Mouse (Mus musculus): Measurements from ENCODE around the gene Pold2. TPM values are rescaled to one million over a fixed set of nuclear protein-coding genes. Genes with fewer than 3 reads are reported as not detected.
A peak's percentile ranks its signal among the peaks of the same experiment; 100 is the strongest.

The Pold2 gene
- polyA plus RNA-seq, 1 experiment from 2014 or later = 115 TPM

- peaks cover 22% of the 10 kb centered on the region; the same call in 1 of the 2 replicates for H3K36me3 ChIP-seq (ENCODE audit: control insufficient read depth, insufficient read depth)
- 86% methylated on average over 7 of the region's 7 CpGs for WGBS
- H3K27me3 ChIP-seq (ENCODE audit: control insufficient read depth, insufficient read depth, low read length) = no peaks in the 10 kb centered on the region
- H3K4me2 ChIP-seq (ENCODE audit: low read depth, low read length) = no peak overlapping the region
- no peak overlapping the region for H3K4me3 ChIP-seq (ENCODE audit: low read length)
- peaks cover 16% of the 10 kb centered on the region for H3K4me1 ChIP-seq (ENCODE audit: control insufficient read depth, insufficient read depth, low read length)
- no peaks in the 10 kb centered on the region for H3K9me3 ChIP-seq (replicated peaks; ENCODE audit: control insufficient read depth, low read length)
- ATAC-seq (replicated peaks; ENCODE audit: extremely low read depth, insufficient read depth, low FRiP score) = no peak
- no peak overlapping the region for H3K9ac ChIP-seq (ENCODE audit: low read length)
- H3K27ac ChIP-seq (ENCODE audit: low read length) = no peak overlapping the region
These were observed 43.0 kb downstream of the Pold2 start for GRCm38 (mm10) chr11:5835057-5835456.

- peaks cover 23% of the 10 kb centered on the region; the same call in 1 of the 2 replicates for H3K36me3 ChIP-seq (ENCODE audit: control insufficient read depth, insufficient read depth)
- H3K4me1 ChIP-seq (ENCODE audit: control insufficient read depth, insufficient read depth, low read length) = peaks cover 16% of the 10 kb centered on the region
- 71% methylated on average over 9 of the region's 9 CpGs for WGBS
These were observed 43.6 kb downstream of the Pold2 start for GRCm38 (mm10) chr11:5834506-5834905.

GRCm38 (mm10) chr11:5829327-5829726 lies 48.8 kb downstream of the Pold2 start:
- H3K9me3 ChIP-seq (replicated peaks; ENCODE audit: control insufficient read depth, low read length) = no peaks in the 10 kb centered on the region
- H3K4me1 ChIP-seq (ENCODE audit: control insufficient read depth, insufficient read depth, low read length) = peaks cover 19% of the 10 kb centered on the region
- H3K4me3 ChIP-seq (ENCODE audit: low read length) = no peak overlapping the region
- H3K27me3 ChIP-seq (ENCODE audit: control insufficient read depth, insufficient read depth, low read length) = no peaks in the 10 kb centered on the region
- H3K9ac ChIP-seq (ENCODE audit: low read length) = no peak overlapping the region
- H3K4me2 ChIP-seq (ENCODE audit: low read depth, low read length) = no peak overlapping the region
- H3K27ac ChIP-seq (ENCODE audit: low read length) = peak overlapping the region; percentile 13; the same call in 1 of the 2 replicates
- H3K36me3 ChIP-seq (ENCODE audit: control insufficient read depth, insufficient read depth) = peaks cover 38% of the 10 kb centered on the region
- no peak for ATAC-seq (replicated peaks; ENCODE audit: extremely low read depth, insufficient read depth, low FRiP score)
- 85% methylated on average over 12 of the region's 12 CpGs for WGBS

More at GRCm38 (mm10) chr11:5834506-5834905, 43.6 kb downstream of the Pold2 start:
- Histone ChIP-seq H3K9ac (ENCODE audit: low read length) (no peak overlapping the region), H3K4me3 (ENCODE audit: low read length) (no peak overlapping the region), H3K9me3 (replicated peaks; ENCODE audit: control insufficient read depth, low read length) (no peaks in the 10 kb centered on the region), H3K4me2 (ENCODE audit: low read depth, low read length) (no peak overlapping the region), H3K27ac (ENCODE audit: low read length) (no peak overlapping the region), H3K27me3 (ENCODE audit: control insufficient read depth, insufficient read depth, low read length) (no peaks in the 10 kb centered on the region)
- ATAC-seq (replicated peaks; ENCODE audit: extremely low read depth, insufficient read depth, low FRiP score) = no peak

- no peak overlapping the region for H3K9ac ChIP-seq (ENCODE audit: low read length)
- H3K4me2 ChIP-seq (ENCODE audit: low read depth, low read length) = no peak overlapping the region
- no peak overlapping the region for H3K4me3 ChIP-seq (ENCODE audit: low read length)
- H3K9me3 ChIP-seq (replicated peaks; ENCODE audit: control insufficient read depth, low read length) = no peaks in the 10 kb centered on the region
- no peaks in the 10 kb centered on the region for H3K27me3 ChIP-seq (ENCODE audit: control insufficient read depth, insufficient read depth, low read length)
- H3K4me1 ChIP-seq (ENCODE audit: control insufficient read depth, insufficient read depth, low read length) = peaks cover 19% of the 10 kb centered on the region
- ATAC-seq (replicated peaks; ENCODE audit: extremely low read depth, insufficient read depth, low FRiP score) = peak; percentile 56
- peak overlapping the region; percentile 53 for H3K27ac ChIP-seq (ENCODE audit: low read length)
- WGBS = 72% methylated on average over 11 of the region's 11 CpGs
- peaks cover 35% of the 10 kb centered on the region for H3K36me3 ChIP-seq (ENCODE audit: control insufficient read depth, insufficient read depth)
These were observed 49.4 kb downstream of the Pold2 start for GRCm38 (mm10) chr11:5828509-5829191.

GRCm38 (mm10) chr11:5827931-5828330 lies 50.2 kb downstream of the Pold2 start:
- Histone ChIP-seq H3K27me3 (ENCODE audit: control insufficient read depth, insufficient read depth, low read length) (no peaks in the 10 kb centered on the region), H3K9me3 (replicated peaks; ENCODE audit: control insufficient read depth, low read length) (no peaks in the 10 kb centered on the region), H3K27ac (ENCODE audit: low read length) (peak overlapping the region; percentile 53), H3K9ac (ENCODE audit: low read length) (no peak overlapping the region; the same call in 1 of the 2 replicates), H3K4me2 (ENCODE audit: low read depth, low read length) (no peak overlapping the region), H3K36me3 (ENCODE audit: control insufficient read depth, insufficient read depth) (peaks cover 35% of the 10 kb centered on the region), H3K4me3 (ENCODE audit: low read length) (no peak overlapping the region), H3K4me1 (ENCODE audit: control insufficient read depth, insufficient read depth, low read length) (peaks cover 19% of the 10 kb centered on the region)
- 80% methylated on average over 5 of the region's 5 CpGs for WGBS
- ATAC-seq (replicated peaks; ENCODE audit: extremely low read depth, insufficient read depth, low FRiP score) = no peak

- H3K27me3 ChIP-seq (ENCODE audit: control insufficient read depth, insufficient read depth, low read length) = no peaks in the 10 kb centered on the region
- ATAC-seq (replicated peaks; ENCODE audit: extremely low read depth, insufficient read depth, low FRiP score) = no peak
These were observed 52.7 kb downstream of the Pold2 start for GRCm38 (mm10) chr11:5825432-5825831.

More at GRCm38 (mm10) chr11:5825432-5825831, 52.7 kb downstream of the Pold2 start:
- Histone ChIP-seq H3K4me2 (ENCODE audit: low read depth, low read length) (no peak overlapping the region), H3K9ac (ENCODE audit: low read length) (no peak overlapping the region), H3K4me3 (ENCODE audit: low read length) (no peak overlapping the region), H3K27ac (ENCODE audit: low read length) (no peak overlapping the region), H3K36me3 (ENCODE audit: control insufficient read depth, insufficient read depth) (peaks cover 18% of the 10 kb centered on the region), H3K9me3 (replicated peaks; ENCODE audit: control insufficient read depth, low read length) (no peaks in the 10 kb centered on the region), H3K4me1 (ENCODE audit: control insufficient read depth, insufficient read depth, low read length) (peaks cover 10% of the 10 kb centered on the region)

Other genes with a start within 250 kb of the Pold2 start
- gene Mrps24, start 162.6 kb downstream of the Pold2 start, polyA plus RNA-seq (2015; fragmentation: Nextera tagmentation; extraction: Ambion mirVana) = 197 and 201 TPM in 2 replicates
- gene Urgcp, start 115.9 kb downstream of the Pold2 start, polyA plus RNA-seq (2015; fragmentation: Nextera tagmentation; extraction: Ambion mirVana) = 39.3 and 42.2 TPM in 2 replicates
- gene Dbnl, start 89.8 kb downstream of the Pold2 start, polyA plus RNA-seq (2015; fragmentation: Nextera tagmentation; extraction: Ambion mirVana) = 82.8 and 86.7 TPM in 2 replicates
- gene Pgam2, start 74.6 kb downstream of the Pold2 start, polyA plus RNA-seq (2015; fragmentation: Nextera tagmentation; extraction: Ambion mirVana) = 1,049 and 1,143 TPM in 2 replicates
- 6.2 and 6.4 TPM in 2 replicates for gene Polm, start 40.3 kb downstream of the Pold2 start, polyA plus RNA-seq (2015; fragmentation: Nextera tagmentation; extraction: Ambion mirVana)
- gene Aebp1, start 16.3 kb downstream of the Pold2 start, polyA plus RNA-seq (2015; fragmentation: Nextera tagmentation; extraction: Ambion mirVana) = 35.7 and 36.5 TPM in 2 replicates
- gene Myl7, start 20.5 kb upstream of the Pold2 start, polyA plus RNA-seq (2015; fragmentation: Nextera tagmentation; extraction: Ambion mirVana) = 3,470 and 5,161 TPM in 2 replicates
- gene Gck, start 71.8 kb upstream of the Pold2 start, polyA plus RNA-seq (2015; fragmentation: Nextera tagmentation; extraction: Ambion mirVana) = 0.75 and 1.2 TPM in 2 replicates
- gene Ykt6, start 77.4 kb upstream of the Pold2 start, polyA plus RNA-seq (2015; fragmentation: Nextera tagmentation; extraction: Ambion mirVana) = 38.3 and 40.5 TPM in 2 replicates
- 2.7 and 2.8 TPM in 2 replicates for gene Camk2b, start 188.1 kb upstream of the Pold2 start, polyA plus RNA-seq (2015; fragmentation: Nextera tagmentation; extraction: Ambion mirVana)

All from heart, embryonic 16.5 days (tissue).